Mouse (Mus musculus) liver, postnatal 0 days (tissue): Measurements from ENCODE around the gene Mras. TPM values are rescaled to one million over a fixed set of nuclear protein-coding genes. Genes with fewer than 3 reads are reported as not detected.

ENCODE experiments used
- ATAC-seq: fragments of 200-750 bp; cut with Nextera tagmentation; 2 replicates; pipeline ENCODE4 v1.8.0; 2017; ENCODE audit warnings: mild to moderate bottlenecking, moderate library complexity
- DNase-seq: peaks from one replicate; pipeline ENCODE4 v3.0.0-alpha.2; 2016
- H3K27ac ChIP-seq: fragments of 300-500 bp; sonication (generic); 2 replicates; pipeline ENCODE4 v1.5.1; 2014; ENCODE audit warnings: antibody characterized with exemption, moderate library complexity, mild to moderate bottlenecking, low read depth
- H3K27me3 ChIP-seq: fragments of 300-500 bp; sonication (generic); 2 replicates; pipeline ENCODE4 v1.6.1; 2014; ENCODE audit warnings: low read length, control low read depth, mixed read lengths; ENCODE audit not compliant: insufficient read depth
- H3K36me3 ChIP-seq: fragments of 300-500 bp; sonication (generic); replicated peaks from 2 replicates; pipeline ENCODE4 v1.6.1; 2014; ENCODE audit warnings: mild to moderate bottlenecking, control low read depth, low read length, moderate library complexity, mixed read lengths; ENCODE audit not compliant: insufficient read depth
- H3K4me1 ChIP-seq: fragments of 300-500 bp; sonication (generic); 2 replicates; pipeline ENCODE4 v1.6.1; 2014; ENCODE audit warnings: antibody characterized with exemption, mild to moderate bottlenecking, control low read depth; ENCODE audit not compliant: insufficient read depth
- H3K4me2 ChIP-seq: fragments of 300-500 bp; sonication (generic); 2 replicates; pipeline ENCODE4 v1.6.1; 2014; ENCODE audit warnings: low read depth, mild to moderate bottlenecking, low read length, moderate library complexity, mixed read lengths
- H3K4me3 ChIP-seq: fragments of 300-500 bp; sonication (generic); 2 replicates; pipeline ENCODE4 v1.5.1; 2014; ENCODE audit warnings: low read depth, low read length
- H3K9ac ChIP-seq: fragments of 300-500 bp; sonication (generic); replicated peaks from 2 replicates; pipeline ENCODE4 v1.6.1; 2014; ENCODE audit warnings: mild to moderate bottlenecking, moderate library complexity
- H3K9me3 ChIP-seq: fragments of 300-500 bp; sonication (generic); 2 replicates; pipeline ENCODE4 v1.6.1; 2016; ENCODE audit warnings: mild to moderate bottlenecking, control low read depth, low read length, mixed read lengths
- CTCF ChIP-seq: sonication (generic); IDR thresholded peaks from 2 replicates; pipeline ENCODE4 v1.5.1; 2016; ENCODE audit warnings: antibody characterized with exemption, low read depth
- EP300 ChIP-seq: IDR thresholded peaks from 2 replicates; pipeline ENCODE4 v1.6.1; 2016; ENCODE audit warnings: antibody characterized with exemption, low read depth, mild to moderate bottlenecking
- WGBS: fragments of 180-500 bp; shearing (Covaris S2); extraction: QIAGEN DNeasy Blood & Tissue Kit; methylation state at CpG from one replicate; pipeline ENCODE4 v1.1.7; 2014; ENCODE audit not compliant: insufficient replicate concordance; 5-methylcytosine and 5-hydroxymethylcytosine counted together
- polyA plus RNA-seq: library from polyadenylated mRNA; unstranded; fragments of >200 nt; fragmentation: Nextera tagmentation; extraction: Ambion mirVana; gene quantifications from 2 replicates; pipeline ENCODE4 v1.2.1, GENCODE M21; 2015

The Mras gene
- polyA plus RNA-seq, 1 experiment from 2014 or later, result 1.0 TPM

DNA sequence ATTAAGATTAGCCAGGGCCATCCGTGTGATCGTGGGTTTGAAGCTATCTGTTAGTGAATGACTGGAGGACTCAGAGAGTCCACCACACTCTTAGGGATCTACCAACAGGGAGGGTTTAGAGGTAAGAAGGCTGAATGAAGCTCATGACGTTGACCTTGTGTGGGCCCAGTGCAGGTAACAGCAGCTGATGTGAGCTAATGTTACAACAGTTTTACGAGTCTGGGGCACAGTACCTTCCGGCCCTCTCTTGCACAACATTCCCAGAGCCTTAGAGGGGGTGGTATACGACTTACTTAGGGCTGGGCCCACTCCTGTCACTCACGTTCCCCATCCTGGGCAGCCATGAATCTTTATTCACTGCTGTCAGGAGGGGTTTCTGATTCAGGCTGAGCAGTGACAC lies 34.2 kb upstream of the Mras start:
- Histone ChIP-seq H3K27ac (no peak overlapping the region), H3K4me1 (no peaks in the 10 kb centered on the region; the same call in 1 of the 2 replicates), H3K4me3 (no peak overlapping the region), H3K27me3 (no peaks in the 10 kb centered on the region), H3K9me3 (no peaks in the 10 kb centered on the region), H3K36me3 (no peaks in the 10 kb centered on the region), H3K9ac (no peak overlapping the region), H3K4me2 (no peak overlapping the region)
- TF ChIP-seq EP300 (no peak), CTCF (no peak)
- ATAC-seq, result no peak
- 56% methylated on average over 7 of the region's 7 CpGs for WGBS
- DNase-seq, result no peak

DNA sequence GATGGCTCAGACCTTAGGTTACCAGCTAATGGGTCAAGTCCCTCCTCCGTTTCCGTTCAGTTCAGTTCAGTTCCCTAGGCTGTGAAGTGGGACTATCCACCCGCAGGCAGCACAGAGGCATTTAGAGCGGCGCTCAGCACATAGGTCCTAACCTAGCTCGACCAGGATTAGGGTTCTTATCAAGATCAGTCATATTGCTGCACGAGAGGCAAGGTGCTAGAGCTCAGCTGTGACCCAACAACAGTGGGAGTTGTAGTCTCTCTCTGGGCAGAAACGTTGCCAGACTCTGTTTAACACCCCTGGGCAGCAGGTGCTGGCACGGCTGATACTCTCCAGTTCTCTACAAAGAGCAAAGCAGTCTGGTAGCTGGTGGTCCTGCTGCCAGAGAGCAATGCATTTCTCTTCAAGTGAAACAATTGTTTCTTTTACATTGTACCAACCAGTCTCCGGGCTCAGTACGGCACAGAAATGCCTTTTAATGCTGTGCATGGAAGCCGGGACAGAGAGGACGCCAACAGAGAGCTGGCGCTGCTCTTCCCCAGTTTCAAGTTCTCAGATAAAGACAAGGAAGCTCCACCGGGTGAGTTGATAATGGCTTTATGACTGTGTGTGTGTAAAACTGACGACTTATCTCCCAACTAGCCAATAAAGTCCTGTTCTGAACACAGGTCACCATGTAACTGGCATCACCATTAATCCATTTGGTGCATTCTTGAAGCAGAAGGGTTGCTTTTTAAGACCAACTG lies 33.3 kb upstream of the Mras start:
- 48% methylated on average over 16 of the region's 16 CpGs for WGBS
- H3K27ac ChIP-seq, result no peak overlapping the region
- no peaks in the 10 kb centered on the region for H3K9me3 ChIP-seq
- peak overlapping the region; percentile 38; the same call in 1 of the 2 replicates for H3K4me2 ChIP-seq
- H3K4me1 ChIP-seq, result no peaks in the 10 kb centered on the region; the same call in 1 of the 2 replicates
- TF ChIP-seq CTCF, result no peak
- TF ChIP-seq EP300, result no peak
- H3K4me3 ChIP-seq, result no peak overlapping the region
- ATAC-seq (no peak), DNase-seq (no peak)
- H3K36me3 ChIP-seq, result no peaks in the 10 kb centered on the region
- H3K27me3 ChIP-seq, result no peaks in the 10 kb centered on the region
- H3K9ac ChIP-seq, result no peak overlapping the region

DNA sequence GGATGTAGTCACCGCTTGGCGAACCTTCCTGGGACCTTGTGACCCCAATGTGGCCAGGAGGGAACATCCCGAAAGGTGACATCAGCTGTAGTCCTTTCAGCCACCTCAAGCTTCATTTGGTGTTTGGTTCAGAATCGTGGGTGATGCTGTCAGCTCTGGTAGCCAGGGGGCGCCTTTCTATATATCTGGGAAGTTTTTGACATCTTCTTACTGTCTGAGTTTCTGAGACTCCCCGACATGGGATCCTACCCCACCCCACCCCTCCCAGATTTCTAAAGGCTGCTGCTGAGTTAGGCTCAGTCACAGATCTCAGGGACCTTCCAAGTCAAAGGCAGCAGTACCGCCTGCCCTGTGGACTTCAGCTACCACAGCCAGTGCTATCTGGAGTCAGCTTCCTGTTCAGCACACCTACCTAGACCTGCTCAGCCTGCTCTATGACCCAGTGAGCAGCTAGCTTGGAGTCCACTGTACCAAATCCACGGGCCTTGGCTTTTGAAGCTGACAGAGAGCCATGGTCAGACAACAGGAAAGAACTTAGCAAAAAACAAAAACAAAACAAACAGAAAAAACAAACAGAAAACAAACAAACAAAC lies 32.6 kb upstream of the Mras start:
- Histone ChIP-seq H3K36me3 (no peaks in the 10 kb centered on the region), H3K9ac (no peak overlapping the region), H3K27ac (no peak overlapping the region), H3K9me3 (no peaks in the 10 kb centered on the region), H3K4me1 (no peaks in the 10 kb centered on the region; the same call in 1 of the 2 replicates), H3K4me2 (peak overlapping the region; percentile 38; the same call in 1 of the 2 replicates), H3K4me3 (no peak overlapping the region), H3K27me3 (no peaks in the 10 kb centered on the region)
- WGBS, result 45% methylated on average over 8 of the region's 8 CpGs
- TF ChIP-seq EP300 (no peak), CTCF (peak; percentile 46)
- ATAC-seq, result no peak
- DNase-seq, result no peak

DNA sequence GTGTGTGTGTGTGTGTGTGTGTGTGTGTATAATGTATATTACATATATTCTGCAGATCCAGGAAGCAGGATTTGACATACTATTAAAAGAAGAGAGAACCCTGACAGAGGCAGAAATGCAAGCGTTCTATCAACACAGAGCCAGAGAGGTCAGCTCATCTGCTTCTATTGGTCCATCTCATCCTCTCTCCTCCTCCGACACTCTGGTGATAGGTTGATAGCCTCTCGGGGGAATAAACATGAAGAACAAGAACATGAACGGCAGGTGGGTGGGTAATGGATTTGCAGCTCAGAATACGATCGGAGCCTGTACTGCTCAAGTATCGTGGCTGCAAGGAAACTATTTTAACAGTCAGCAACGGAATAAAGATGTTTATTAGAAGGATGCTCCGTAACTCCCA lies 31.4 kb upstream of the Mras start:
- no peak for ATAC-seq
- no peaks in the 10 kb centered on the region for H3K36me3 ChIP-seq
- no peaks in the 10 kb centered on the region; the same call in 1 of the 2 replicates for H3K4me1 ChIP-seq
- DNase-seq, result no peak
- TF ChIP-seq CTCF (no peak), EP300 (no peak)
- WGBS, result 83% methylated on average over 9 of the region's 9 CpGs
- no peak overlapping the region for H3K27ac ChIP-seq
- H3K9me3 ChIP-seq, result no peaks in the 10 kb centered on the region
- H3K9ac ChIP-seq, result no peak overlapping the region
- no peak overlapping the region for H3K4me3 ChIP-seq
- H3K4me2 ChIP-seq, result no peak overlapping the region
- H3K27me3 ChIP-seq, result no peaks in the 10 kb centered on the region

DNA sequence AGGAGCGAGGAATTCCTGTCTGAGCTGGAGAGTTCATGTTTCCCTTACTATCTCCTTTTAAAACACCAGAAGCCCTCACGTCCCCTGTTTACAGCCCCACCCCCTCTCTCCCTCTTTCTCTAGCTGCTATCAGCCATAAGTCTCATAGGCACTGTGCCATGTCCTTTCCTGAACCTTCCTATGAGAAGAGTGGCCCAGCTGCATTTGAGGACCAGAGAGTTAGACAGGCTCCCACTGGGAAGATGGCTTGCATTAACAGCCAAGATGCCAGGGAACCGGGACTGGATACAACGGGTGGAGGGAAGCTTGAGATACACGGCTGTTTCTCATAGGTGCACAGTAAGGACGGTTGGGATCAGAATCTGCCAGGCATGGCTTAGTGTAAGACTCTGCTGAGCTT lies 27.7 kb upstream of the Mras start:
- no peak overlapping the region for H3K4me3 ChIP-seq
- ATAC-seq (no peak), DNase-seq (no peak)
- H3K9me3 ChIP-seq, result no peaks in the 10 kb centered on the region
- H3K9ac ChIP-seq, result no peak overlapping the region
- H3K36me3 ChIP-seq, result no peaks in the 10 kb centered on the region
- WGBS, result 79% methylated on average over 6 of the region's 6 CpGs
- H3K27ac ChIP-seq, result no peak overlapping the region
- TF ChIP-seq CTCF, result no peak
- TF ChIP-seq EP300, result no peak
- H3K4me1 ChIP-seq, result no peaks in the 10 kb centered on the region
- H3K27me3 ChIP-seq, result no peaks in the 10 kb centered on the region
- no peak overlapping the region for H3K4me2 ChIP-seq

DNA sequence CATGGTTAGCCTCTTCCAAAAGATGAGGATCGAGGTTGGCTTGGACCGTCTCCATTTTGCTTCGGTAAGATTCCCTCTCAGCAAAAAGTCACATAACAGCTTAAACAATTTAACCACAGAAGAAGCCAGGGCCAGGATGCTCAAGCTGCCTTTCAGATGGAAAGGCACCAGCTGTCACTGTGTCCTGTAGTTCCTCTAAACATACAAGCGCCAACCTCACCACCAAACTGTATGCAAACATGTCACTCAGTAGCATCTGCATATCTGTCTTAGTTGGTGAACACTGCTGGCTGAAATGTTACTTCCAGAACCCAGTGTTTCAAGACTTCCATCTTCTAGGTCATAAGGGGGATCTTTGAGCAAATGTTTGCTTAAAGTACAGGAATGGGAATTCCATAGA lies 22.5 kb upstream of the Mras start:
- no peak overlapping the region for H3K4me3 ChIP-seq
- H3K27me3 ChIP-seq, result no peaks in the 10 kb centered on the region
- no peak overlapping the region for H3K9ac ChIP-seq
- H3K36me3 ChIP-seq, result no peaks in the 10 kb centered on the region
- no peak overlapping the region for H3K4me2 ChIP-seq
- WGBS, result 91% methylated on average over 4 of the region's 4 CpGs
- ATAC-seq, result no peak
- no peaks in the 10 kb centered on the region for H3K9me3 ChIP-seq
- no peak overlapping the region for H3K27ac ChIP-seq
- TF ChIP-seq EP300 (no peak), CTCF (no peak)
- DNase-seq, result no peak
- no peaks in the 10 kb centered on the region for H3K4me1 ChIP-seq
